Mouse (Mus musculus) cerebellum, adult 2 months (tissue): ENCODE measurements around the gene Vars. TPM values are rescaled to one million over a fixed set of nuclear protein-coding genes. Genes with fewer than 3 reads are reported as not detected.
"Not testable (repeated sequence)": the region's sequence is repeated elsewhere in the genome, so short reads cannot be mapped to it uniquely, and the experiment has no call there.

Experiments
- DNase-seq, 2 experiments: peaks; one replicate each; pipeline ENCODE4 v3.0.0; 2021
- H3K27ac ChIP-seq: fragments of 200-500 bp; 2 replicates; pipeline ENCODE4 v1.5.1; 2012; ENCODE audit warnings: low read length, control low read depth, inconsistent platforms; ENCODE audit not compliant: insufficient read depth
- H3K27me3 ChIP-seq: fragments of 200-500 bp; 2 replicates; pipeline ENCODE4 v1.6.1; 2012; ENCODE audit warnings: inconsistent platforms, mild to moderate bottlenecking, low read length, moderate library complexity; ENCODE audit not compliant: control insufficient read depth, insufficient read depth
- H3K4me1 ChIP-seq: fragments of 200-500 bp; 2 replicates; pipeline ENCODE4 v1.6.1; 2011; ENCODE audit warnings: low read length; ENCODE audit not compliant: control insufficient read depth, insufficient read depth
- H3K4me3 ChIP-seq: fragments of 200-500 bp; replicated peaks from 2 replicates; pipeline ENCODE3; 2011; ENCODE audit warnings: mild to moderate bottlenecking, low read depth, low read length, control low read depth; ENCODE audit not compliant: insufficient read depth
- CTCF ChIP-seq: fragments of 200-500 bp; IDR thresholded peaks from 2 replicates; pipeline ENCODE4 v1.5.1; 2011; ENCODE audit warnings: low read depth, mild to moderate bottlenecking, control low read depth, low read length, moderate library complexity, borderline replicate concordance; ENCODE audit not compliant: insufficient read depth
- POLR2A ChIP-seq: fragments of 200-500 bp; IDR thresholded peaks from 2 replicates; pipeline ENCODE4 v1.6.1; 2011; ENCODE audit warnings: low read length, control low read depth, borderline replicate concordance; ENCODE audit not compliant: insufficient read depth
- WGBS: fragments of 180-500 bp; shearing (Covaris S2); methylation state at CpG from one replicate; pipeline ENCODE4 v1.1.7; 2018; 5-methylcytosine and 5-hydroxymethylcytosine counted together
- polyA plus RNA-seq: library from polyadenylated mRNA; depleted of rRNA; stranded (reverse); fragments of >200 nt; gene quantifications from 2 replicates; pipeline ENCODE4 v1.2.3, GENCODE M21; 2012

The Vars gene
- polyA plus RNA-seq, 1 experiment, result 65.3 TPM

DNA sequence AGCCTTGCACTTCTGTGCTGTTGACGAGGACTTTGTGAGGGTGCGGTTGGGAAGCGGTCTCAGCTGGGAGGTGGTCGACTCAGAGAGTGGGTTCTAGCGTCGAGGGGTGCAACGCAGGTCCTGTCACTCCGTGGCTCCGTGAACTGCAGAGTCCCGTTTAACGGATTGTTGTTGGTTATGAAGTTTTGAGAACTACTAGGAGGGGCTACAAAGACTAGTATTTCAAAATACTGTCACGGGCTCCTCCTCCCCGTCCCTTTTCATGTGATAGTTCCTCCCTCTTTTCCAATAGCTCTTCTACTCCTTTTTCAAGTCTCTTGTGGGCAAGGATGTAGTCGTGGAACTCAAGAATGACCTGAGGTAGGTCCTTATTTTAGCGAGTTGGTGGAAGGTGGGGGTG lies 18.5 kb upstream of the Vars start:
- peaks cover 3% of the 10 kb centered on the region; the same call in 1 of the 2 replicates for H3K4me1 ChIP-seq
- DNase-seq, result no peak
- TF ChIP-seq CTCF, result no peak
- no peak for TF ChIP-seq POLR2A
- H3K27me3 ChIP-seq, result no peaks in the 10 kb centered on the region
- WGBS, result under 1% methylated on average over 15 of the region's 15 CpGs
- 0 out of 2 replicates have a peak overlapping the region, but pooled peaks have one; percentile 89 for H3K27ac ChIP-seq
- H3K4me3 ChIP-seq, result peak overlapping the region; percentile 75

DNA sequence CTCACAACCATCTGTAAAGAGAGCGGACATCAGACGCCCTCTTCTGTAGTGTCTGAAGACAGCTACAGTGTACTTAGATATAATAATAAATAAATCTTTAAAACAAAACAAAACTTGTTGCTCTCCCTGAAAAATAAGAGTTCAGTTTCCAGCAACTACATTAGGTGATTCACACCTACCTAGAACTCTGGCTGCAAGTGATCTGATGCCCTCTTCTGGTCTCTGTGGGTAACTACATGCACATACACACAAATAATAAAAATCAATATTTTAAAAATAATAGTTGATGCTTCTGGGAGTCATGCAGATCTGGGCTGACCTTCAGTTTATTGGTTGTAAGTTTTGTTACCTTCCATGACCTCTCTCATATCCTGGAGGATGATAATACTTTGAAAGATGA lies 16.6 kb upstream of the Vars start:
- Histone ChIP-seq H3K27ac (no peak overlapping the region), H3K4me3 (no peak overlapping the region), H3K27me3 (no peaks in the 10 kb centered on the region), H3K4me1 (peaks cover 3% of the 10 kb centered on the region; the same call in 1 of the 2 replicates)
- DNase-seq, result peak in 1 of 2 experiments; percentile 29
- WGBS, result 70% methylated on average over 2 of the region's 2 CpGs
- TF ChIP-seq POLR2A, result no peak
- no peak for TF ChIP-seq CTCF

DNA sequence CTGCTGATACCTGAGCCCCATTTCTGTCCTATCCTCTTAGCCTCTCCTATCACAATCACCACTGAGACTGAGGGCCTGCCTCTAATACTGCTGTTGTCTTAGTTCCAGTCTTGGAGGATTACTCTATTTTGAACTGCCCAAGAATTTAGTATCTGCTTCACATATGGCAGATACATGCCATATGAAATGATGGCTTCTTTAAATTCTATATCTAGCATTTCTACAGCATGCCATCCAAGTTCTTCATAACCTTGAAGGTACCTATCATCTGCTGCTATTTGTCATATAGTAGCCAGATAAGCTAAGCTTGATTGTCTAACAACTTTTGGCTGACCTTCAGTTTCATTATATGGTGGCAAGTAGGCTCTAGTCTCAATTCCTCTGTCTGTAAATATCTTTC lies 6.0 kb upstream of the Vars start:
- no peak for DNase-seq
- no peak overlapping the region for H3K27ac ChIP-seq
- H3K4me3 ChIP-seq, result no peak overlapping the region
- TF ChIP-seq CTCF, result no peak
- TF ChIP-seq POLR2A, result no peak
- no peaks in the 10 kb centered on the region for H3K27me3 ChIP-seq
- H3K4me1 ChIP-seq, result no peaks in the 10 kb centered on the region

DNA sequence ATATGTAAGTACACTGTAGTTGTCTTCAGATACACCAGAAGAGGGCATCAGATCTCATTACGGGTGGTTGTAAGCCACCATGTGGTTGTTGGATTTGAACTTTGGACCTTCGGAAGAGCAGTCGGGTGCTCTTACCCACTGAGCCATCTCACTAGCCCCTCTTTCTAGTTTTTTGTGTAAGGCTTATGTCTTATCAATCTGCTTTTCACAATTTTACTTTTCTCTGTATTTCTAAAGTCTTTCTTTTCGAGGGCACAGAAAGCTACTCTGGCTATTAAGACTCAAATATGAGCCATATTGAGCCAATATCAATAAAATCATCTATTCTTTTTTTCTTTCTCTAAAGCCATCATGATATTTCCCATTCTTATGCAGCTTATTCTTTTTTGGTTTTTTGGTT lies 5.6 kb upstream of the Vars start:
- 80% methylated on average over 4 of the region's 4 CpGs for WGBS
- DNase-seq, H3K4me3 ChIP-seq, H3K4me1 ChIP-seq, H3K27ac ChIP-seq, H3K27me3 ChIP-seq: not testable (repeated sequence)

DNA sequence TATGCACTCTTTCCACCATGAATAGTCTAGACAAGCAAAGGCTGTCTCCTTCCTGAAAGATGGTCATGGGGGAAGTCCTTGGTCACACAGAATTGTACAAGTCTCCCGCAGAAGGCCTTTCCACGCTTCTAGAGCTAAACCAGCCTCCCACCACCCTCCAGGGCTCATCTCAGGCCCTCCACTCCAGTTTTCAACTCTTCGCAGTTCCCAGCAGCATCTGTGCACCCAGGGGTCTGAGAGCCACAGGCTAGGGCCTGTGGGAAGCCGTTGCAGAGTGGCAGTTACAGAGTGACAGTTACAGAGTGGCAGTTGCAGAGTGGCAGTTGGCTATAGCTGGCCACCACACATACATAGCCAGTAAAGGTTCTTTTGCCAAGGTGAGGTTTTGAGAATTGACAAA lies 4.9 kb upstream of the Vars start:
- not testable (repeated sequence) for H3K4me3 ChIP-seq, DNase-seq, H3K27me3 ChIP-seq, H3K4me1 ChIP-seq, H3K27ac ChIP-seq
- WGBS, result 87% methylated on average over 4 of the region's 4 CpGs

DNA sequence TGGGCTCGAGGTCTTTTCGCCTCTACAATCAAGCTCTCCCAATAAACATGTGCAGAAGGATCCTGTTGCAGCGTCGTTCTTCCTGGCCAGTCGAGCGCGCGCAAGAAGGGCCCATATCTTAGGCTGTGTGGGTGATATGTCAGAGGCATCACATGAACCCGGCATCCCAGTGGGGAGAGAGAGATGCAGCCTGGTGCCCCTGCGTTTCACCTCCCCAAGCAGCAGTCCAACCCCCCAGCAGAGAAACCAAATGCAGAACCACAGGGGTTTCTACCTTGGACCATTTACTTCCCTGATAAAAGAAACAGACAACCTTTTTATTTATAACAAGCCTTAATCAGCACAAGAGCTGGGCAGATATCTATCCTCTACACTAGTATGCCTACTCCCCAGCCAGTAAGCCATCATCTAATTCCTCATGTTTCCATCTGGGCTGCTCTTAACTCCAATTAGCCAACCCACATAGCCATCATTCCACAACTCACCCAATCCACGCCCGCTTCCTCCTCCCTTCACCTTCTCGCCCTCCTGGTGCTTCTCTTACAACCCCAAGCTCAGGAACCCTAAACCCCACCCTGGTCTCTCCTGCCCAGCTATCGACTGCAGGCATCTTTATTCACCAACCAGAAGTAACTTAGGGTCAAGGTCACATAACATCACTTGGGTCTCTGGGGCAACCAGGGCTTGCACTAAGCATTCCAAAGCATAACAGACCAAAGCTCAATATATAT lies 4.2 kb upstream of the Vars start:
- Histone ChIP-seq H3K4me1 (no peaks in the 10 kb centered on the region), H3K27me3 (no peaks in the 10 kb centered on the region), H3K27ac (no peak overlapping the region), H3K4me3 (no peak overlapping the region)
- no peak for DNase-seq
- WGBS, result 84% methylated on average over 13 of the region's 14 CpGs
- TF ChIP-seq CTCF (no peak), POLR2A (no peak)

DNA sequence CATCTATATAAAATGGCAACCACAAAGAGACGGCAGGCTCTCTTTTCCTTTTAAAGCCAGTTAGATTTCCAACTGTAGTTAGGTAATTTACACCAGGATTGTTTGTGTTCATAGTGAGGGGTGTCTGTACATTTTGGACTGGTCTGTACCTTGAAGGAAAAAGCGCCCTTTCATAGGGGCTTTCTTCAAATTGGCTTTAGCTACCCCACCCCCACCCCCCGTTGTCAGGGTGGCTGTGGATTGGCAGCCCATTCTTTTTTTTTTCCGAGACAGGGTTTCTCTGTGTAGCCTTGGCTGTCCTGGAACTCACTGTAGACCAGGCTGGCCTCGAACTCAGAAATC lies 3.7 kb upstream of the Vars start:
- TF ChIP-seq CTCF, result no peak
- TF ChIP-seq POLR2A, result no peak
- no peak overlapping the region for H3K4me3 ChIP-seq
- no peaks in the 10 kb centered on the region for H3K4me1 ChIP-seq
- WGBS, result 78% methylated on average over 5 of the region's 5 CpGs
- no peak for DNase-seq
- no peaks in the 10 kb centered on the region for H3K27me3 ChIP-seq
- no peak overlapping the region for H3K27ac ChIP-seq

DNA sequence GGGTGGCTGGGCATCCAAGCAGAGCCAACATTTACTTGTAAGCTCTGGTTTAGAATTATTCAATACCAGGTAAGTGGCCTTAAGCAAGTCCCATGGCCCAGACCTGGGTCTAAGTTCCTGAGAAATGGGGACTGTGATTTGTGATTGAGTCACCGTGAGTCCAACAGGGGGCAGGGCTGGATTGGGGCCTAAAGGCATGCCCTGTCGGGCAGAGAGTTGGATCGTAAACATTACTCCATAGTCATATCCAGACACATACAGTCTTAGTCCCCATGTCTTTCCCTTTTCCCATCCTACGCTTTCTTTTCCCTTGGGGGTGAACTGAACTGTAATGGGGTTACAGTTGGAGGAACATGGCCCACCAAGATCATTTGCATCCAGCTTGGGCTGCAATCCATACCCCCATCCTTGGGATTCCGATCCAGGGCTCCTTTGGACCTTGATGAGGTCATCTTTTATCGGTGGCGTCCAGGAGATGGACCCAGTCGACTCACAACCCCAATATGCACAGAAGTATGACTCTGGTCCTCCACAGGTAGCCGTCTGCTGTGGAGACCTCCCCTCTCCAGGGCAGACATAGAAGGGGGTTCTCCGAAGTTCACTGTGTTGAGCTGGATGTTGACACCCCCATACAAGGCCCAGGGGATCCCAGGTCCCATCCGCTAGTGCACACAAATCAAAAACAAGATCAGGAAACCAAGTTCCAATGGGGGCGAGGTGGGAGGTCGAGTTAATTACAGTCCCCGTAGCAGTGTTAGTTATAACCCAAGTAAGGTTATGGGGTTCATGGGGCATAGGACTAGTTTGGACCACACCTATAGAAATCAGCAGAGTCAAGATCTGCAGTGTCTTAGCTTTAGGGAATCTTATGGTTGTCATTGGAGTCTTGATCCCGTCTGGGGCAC lies 2.0 kb upstream of the Vars start:
- no peak for DNase-seq
- no peaks in the 10 kb centered on the region for H3K27me3 ChIP-seq
- no peak overlapping the region for H3K27ac ChIP-seq
- WGBS, result 85% methylated on average over 15 of the region's 15 CpGs
- TF ChIP-seq CTCF, result no peak
- TF ChIP-seq POLR2A, result no peak
- peaks cover 6% of the 10 kb centered on the region for H3K4me1 ChIP-seq
- no peak overlapping the region for H3K4me3 ChIP-seq

DNA sequence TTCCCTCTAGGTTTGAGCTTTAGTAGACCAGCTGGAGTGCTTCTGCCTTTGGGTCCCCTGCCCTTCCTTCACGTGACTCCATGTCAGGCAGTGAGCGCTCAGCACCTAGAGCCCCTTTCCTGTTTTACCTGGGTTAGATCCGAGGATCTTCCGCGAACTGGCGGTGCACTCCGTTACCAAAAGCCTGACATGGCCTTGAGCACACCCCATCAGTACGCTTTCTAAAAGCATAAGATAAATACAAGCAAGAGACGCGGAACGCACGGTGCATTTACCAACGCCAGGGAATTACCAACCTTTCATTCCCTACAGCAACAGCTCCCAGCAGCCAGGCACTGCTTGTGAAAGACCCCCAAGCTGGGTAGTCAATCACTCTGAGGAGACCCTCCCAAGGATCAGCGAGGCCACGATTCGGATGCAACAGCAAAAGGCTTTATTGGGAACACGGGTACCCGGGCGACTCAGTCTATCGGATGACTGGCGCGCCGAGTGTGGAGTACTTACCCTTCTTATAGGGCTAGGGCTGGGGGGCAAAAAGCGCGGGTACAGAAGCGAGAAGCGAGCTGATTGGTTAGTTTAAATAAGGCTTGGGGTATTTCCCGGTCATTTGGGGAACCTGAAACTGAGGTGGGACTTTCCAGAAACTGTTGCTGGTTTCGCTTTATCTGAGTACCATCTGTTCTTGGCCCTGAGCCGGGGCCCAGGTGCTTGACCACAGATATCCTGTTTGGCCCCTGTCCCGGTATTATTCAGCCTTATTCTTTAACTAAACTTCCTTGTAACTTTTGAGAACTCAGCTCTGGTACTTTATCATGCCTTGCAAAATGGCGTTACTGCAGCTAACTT lies 693 bp upstream of the Vars start:
- peak overlapping the region; percentile 61 for H3K4me3 ChIP-seq
- H3K4me1 ChIP-seq, DNase-seq, H3K27me3 ChIP-seq: not testable (repeated sequence)
- H3K27ac ChIP-seq, result 0 out of 2 replicates have a peak overlapping the region, but pooled peaks have one; percentile 99
- 9% methylated on average over 29 of the region's 32 CpGs for WGBS
